Mouse (Mus musculus): ENCODE results near the gene Slc27a5.

Gene Slc27a5

DNA sequence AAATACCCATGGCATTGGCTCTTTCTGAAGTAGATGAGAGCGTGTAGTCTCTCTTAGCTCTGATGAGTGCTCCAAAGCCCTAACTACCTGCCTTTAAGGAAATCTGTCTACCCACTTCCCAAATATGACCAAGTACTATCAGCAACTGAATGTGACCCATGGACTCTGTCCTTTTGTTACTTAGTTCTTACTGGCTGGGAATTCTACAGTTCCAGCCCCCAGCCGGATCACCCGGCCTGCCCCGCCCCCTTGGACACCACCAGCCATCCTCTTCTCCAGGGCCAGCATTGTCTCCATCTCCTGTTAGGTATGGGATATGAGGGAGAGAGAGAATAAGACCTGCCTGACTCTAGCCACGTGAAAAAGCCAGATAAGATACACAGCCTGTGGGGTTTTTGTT, at the start of gene Slc27a5:
Gene Slc27a5, minus strand, starts transcription at position 140 of the 400 bp plus-strand sequence.
- no peak for DNase-seq

DNA sequence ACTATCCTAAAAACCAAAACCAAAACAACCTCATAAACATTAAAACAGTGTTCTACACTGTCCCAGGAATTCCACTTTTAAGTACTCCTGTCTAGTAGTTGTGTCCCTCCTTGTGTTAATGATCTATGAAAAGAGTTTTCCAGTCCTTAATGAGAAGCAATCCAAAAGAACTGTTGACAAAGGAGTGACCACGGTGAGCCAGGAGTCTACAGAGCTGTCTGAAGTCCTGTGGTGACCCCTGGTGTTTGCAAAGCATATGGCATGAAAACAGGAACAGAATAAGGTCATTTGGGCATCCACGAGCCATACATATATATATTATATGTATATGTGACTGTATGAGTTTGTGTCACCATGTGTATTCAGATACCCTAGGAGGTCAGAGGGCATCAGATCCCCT, 48.1 kb upstream of the Slc27a5 start:
- DNase-seq = peak; percentile 63

DNA sequence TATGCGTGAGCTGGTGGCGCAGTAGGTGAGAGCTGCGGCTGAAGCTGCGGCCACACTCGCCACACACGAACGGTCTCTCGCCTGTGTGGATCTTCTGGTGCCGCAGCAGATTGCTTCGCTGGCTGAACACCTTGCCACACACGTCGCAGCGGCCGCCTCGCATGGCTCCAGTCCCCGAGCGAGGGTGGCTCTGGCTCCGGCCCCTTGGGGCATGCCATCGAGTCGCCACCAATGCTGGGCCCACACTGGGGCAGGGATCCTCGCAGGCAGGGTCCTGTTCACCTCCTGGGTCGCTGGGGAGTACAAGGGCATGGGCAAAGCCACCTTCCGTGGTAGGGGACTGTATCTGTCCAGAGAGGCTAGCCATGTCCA, 46.2 kb upstream of the Slc27a5 start:
- DNase-seq = no peak

DNA sequence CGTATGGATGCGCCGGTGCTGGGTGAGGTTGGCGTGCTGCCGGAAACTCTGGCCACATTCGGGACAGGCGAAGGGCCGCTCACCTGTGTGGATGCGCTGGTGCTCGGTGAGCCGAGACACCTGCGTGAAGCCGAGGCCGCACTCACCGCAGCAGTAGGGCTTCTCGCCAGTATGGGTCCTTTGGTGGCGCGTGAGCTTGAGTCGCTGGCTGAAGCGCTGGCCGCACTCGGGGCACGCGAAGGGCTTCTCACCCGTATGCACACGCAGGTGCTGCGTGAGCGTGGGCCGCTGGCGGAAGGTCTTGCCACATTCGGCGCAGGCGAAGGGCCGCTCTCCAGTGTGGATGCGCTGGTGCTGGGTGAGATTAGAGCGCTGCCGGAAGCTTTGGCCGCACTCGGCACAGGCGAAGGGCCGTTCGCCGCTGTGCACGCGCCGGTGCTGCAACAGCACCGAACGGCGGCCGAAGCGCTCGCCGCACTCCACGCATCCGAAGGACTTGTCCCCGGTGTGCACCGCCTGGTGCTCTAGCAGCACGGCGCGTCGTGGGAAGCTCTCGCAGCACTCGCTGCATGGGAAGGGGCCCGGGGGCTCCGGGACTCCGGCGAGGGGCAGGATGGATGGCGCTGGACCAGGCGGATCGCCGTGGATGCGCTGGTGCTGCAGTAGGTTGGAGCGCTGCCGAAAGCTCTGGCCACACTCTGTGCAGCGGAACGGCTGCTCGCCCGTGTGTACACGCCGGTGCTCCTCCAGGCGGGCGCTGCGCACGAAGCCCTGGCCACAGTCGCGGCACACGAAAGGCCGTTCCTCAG, 45.7 kb upstream of the Slc27a5 start:
- peak; percentile 9 for DNase-seq

DNA sequence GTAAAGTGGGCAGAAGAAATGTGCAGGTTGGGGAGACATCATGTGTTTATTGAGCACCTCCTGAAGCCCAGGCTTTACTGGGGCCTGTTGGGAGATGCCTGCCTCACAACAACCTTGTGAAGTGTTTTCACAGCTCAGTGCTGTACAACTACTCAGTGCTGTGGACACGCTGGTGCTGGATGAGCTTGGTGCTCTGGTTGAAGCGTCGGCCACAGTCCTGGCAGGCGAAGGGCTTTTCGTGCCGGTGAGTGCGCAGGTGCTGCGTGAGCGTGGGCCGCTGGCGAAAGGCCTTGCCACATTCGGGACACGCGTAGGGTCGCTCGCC, 45.1 kb upstream of the Slc27a5 start:
- DNase-seq = no peak

DNA sequence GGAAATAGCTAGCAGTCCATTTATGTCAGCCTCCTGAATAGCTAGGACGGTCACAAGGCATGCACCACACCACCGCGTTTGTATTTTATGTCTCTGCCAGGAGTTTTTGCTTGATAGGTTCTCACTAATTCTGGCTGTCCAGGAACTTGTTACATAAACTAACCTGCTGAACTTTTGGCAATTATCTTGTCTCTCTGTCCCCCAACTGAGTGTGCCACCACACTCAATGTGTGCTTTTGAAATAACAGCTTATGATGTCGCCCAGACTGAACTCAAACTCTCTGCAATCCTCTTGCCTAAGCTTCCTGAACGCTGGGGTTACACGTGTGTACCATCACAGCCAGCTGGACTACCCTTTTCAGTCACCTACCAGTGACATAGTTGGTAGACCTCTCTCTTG, 44.5 kb upstream of the Slc27a5 start:
- no peak for DNase-seq

DNA sequence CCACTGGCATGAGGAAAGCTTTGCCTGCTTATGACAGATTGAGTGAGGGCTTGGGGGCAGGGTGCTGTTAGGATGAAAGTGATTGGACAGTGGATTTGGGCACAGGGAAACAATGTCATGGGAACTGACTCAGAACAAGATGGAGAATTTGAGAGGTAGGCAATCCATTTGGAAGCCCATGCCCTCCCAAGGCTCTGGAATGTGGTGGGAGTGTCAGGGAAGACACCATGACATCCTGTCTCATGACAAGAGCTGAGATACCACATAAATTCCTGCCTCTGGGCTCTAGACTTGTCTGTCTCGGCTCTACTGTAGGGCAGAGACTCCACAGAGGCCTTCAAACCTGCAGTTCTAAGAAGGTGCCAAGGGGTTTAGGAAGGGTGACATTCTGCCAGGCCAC, 43.3 kb upstream of the Slc27a5 start:
- DNase-seq = no peak

DNA sequence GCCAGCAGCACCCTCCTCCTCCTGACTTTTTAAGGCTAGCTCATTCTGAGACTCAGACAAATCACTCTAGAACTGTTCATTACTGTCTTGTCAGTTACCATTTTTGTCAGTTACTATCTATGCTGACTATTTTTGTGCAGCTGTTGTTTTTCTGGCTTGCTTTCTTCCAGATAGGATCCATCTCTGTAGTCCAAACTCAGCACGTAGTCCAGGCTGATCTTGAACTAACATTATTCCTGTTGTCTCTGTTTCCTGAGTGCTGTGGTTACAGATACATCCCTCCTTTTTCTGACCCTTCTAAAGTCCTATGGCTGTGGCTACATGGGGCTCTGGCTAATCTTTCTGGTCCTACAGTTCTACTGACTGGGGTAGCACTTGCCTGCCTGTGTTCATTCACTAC, 41.2 kb upstream of the Slc27a5 start:
- no peak for DNase-seq

DNA sequence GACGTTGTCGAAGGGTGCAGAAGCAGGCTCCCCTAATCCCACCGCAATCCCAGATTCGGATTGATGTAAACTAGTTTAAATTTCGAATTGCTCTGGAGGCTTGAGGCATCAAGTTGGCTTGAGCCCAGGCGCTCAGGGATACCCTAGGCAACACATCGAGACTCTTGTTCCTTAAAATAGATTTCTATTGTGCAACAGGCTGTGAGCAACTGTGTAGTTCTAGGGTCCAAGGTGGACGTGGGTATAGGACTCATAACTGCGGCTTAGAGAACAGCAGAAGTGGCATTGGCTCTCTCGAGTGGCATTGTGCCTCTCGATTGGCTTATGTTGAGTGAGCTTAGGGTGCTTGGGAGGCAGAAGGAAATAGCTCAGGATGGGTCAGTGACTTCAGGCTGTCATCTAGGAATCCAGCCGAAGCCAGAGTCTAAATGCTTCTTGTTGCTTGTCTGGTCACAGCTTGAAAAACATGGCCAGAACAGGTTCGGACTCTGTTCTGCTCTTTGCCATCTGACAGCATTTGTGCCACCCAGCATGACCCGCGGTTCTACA, 40.7 kb upstream of the Slc27a5 start:
- DNase-seq = peak; percentile 66

DNA sequence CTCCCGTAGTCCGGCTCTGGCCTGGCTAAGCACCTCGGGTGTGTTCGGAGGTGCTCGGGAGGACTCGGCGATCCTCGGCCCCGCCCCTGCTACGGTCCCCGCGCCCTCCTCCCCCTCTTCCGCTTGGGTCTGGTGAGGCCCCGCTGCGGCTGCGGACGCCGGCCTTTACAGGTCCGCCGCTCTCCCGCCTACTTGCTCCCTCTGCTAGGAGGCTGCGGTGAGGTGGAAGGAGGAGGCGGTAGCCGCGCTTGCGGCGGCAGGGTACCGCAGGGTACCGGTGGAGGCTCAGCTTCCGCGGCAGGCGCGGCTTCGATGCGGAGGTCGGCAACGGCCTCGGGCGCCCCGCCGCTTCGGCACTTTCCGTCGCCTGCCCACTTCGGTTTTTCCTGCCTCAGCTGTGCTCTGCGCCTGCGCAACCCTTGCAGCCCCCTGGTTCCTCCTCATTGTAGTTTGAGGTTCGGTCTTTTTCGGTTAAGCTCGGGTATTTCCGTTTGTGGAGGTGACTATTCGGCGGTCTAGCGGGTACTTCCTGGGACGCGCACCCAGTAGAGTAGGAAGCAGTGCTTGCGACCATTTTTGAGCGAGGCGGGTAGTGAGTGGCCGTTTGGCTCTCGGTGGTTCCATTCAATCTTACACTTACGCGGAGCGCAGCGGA, 40.0 kb upstream of the Slc27a5 start, which contains the start of gene Ube2m:
Gene Ube2m, minus strand, starts transcription at position 375 of the 655 bp plus-strand sequence.
- peak; percentile 97 for DNase-seq

DNA sequence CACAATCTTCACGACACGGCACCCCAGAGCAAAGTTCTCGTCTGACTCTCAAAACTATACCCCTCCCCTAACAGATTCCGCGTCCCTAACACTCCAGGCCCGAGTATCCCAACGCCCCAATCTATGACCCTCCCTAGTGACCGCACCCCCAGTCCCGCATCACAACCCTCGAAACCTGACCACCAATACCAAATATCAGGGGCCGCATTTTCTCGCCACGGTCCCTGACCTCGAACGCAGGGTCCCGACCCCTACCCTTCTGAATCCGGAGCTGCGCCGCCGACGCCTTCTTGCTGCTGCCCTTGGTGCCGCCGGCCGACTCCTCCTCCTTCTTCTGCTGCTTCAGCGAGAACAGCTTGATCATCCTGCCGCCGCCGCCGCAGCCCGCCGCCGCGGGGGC, 39.4 kb upstream of the Slc27a5 start:
- no peak for DNase-seq

DNA sequence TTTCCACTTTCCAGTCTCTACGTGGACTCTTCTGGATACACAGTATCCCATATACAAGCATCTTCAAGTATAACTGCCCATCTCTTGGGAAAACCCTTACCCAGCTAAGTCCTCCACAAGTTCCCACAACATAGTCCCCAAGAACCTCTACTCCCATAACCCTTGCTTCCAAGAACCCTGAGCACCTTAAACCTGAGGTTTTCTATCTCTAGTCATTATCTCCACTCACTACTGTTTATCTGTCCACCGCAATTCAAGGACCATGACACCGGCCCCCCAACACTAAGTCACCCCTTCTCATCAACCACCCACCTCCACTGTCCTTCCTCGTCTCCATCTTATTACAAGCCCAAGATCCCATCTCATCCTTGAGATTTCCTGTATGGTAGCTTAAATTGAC, 38.8 kb upstream of the Slc27a5 start:
- DNase-seq = no peak

DNA sequence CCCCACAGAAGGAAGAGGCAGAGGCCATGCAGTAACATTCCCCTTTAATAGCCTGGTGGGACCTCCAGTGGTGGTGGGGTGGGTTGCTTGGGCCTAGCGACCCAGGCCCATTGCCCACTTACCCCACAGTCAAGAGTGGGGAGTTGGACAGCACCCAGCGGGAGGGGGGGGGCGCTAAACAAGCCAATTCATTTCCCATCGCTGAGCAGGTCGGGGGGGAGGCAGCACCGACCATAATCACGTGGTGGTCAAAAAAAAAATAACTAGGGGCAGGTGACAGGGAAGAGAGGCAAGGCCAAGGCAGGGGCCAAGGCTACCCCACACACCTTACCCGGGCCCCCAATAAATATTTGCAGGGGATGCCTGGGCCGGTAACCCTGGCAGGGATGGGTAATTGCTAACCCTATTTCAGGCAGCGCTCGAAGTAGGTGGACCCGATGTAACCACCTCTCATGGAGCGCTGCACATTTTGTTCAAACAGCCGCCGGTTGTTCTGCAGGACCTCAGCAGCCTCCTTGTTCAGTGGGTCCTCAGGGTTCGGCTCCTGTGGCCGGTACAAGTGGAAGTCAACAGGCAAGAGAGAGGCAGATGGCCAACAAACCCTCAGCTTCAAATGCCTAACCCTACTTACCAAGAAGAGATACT, 37.3 kb upstream of the Slc27a5 start:
- no peak for DNase-seq

DNA sequence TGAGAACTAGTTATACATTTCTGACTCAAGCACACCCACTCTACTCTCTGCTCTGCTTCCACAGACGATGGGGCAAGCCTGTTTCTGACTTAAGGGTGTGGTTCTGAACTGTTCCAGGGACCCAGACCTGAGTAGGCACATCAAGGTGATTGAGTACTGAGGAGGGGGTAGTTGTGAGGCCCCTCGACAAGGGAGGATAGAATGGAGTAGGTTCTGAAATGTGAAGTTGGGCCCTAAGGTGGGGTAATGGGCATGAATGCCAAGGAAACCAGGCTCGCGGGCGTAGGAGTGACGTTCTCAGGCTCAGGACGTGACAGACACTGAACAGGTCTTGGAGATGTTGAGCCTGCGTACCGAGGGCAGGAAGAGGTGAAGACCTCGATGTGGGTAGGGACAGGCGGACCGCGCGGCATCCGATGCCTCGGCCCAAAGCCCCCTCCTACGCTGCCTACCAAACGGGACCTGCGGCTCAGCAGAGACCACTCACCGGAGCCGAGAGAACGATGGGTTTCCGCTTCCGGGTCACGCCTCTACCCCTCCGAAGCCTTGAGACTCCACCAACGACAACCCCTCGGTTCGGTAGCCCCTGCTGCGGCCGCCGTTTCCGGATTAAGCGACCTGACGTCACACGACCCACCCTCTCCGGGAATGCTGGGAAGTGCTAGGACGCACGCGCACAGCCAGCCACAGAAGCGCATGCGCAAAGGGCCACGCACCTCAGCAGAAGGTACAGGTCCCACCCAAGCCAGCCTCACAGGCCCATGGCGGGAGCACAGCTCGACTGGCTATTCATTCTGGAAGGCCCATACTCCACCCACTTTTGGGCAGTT, 36.4 kb upstream of the Slc27a5 start, which contains the start of gene Chmp2a:
Gene Chmp2a, minus strand, starts transcription at position 660 of the 830 bp plus-strand sequence.
- peak; percentile 97 for DNase-seq

DNA sequence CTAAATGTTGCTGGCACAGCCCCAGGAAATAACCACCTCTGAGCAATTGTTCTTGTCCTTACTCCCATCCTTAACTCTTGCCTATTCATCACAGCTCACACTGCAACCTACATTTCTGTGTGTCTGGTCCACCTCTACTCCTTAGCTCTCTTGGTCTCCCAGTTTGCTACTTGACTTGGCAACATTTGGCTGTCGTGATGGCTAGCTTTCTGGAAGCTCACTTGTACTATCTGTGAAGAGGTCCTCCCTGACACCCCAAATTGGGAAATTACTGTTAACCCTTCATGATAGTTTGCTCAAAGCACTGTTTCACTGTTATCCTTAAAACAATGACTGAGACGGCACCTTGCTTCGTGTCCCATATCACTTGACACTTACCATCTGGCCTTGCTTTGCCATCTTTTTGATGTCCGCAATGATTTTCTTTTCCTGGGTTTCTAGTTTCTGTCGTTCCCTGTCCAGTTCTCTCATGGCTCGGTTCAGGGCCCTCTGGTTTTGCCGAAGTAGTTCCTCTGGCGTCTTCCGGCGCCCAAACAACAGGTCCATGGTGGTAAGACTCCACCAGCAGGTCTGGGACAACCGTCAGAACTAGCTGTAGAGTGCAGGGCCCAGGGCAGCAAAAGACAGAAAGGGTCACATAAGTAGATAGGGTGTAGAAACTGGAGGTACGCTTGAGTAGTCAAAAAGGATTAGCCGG, 35.6 kb upstream of the Slc27a5 start:
- no peak for DNase-seq

DNA sequence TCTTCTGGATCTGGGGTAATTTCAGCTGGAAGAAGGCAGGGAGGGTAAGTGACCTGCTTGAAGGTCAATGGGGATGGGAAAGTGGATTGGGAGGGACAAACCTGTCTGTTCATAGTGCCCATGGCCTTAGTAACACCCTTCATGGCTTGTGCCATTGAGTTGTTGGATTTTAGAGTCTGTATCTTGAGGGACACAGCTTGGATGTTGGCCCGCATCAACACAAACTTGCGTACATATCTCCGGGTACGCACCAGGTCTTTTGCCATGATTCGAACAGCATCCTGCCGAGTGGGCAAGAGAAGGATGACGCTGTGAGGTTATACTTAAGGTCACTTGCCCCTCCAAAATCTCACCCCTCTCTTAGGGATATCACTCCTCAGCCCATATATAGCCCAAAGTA, 34.5 kb upstream of the Slc27a5 start:
- DNase-seq = no peak

DNA sequence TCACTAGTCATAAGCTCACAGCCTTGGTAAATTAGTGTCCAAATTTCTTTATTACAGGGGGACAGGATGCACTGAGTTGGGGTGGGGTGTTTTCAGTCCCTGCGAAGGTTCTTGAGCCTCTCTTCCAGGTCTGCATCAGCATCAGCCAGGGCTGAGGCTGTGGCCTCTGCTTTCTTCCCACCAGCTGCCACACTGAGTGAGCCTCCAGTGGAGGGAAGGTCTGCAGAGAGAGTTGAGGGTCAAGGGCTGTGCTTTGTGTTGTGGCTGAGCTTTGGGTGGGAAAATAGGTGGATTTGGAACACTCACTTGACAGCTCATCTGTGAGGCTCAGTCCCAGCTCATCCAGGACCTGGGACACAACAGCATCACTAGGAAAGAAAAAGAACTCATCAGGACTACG, 34.0 kb upstream of the Slc27a5 start:
- DNase-seq = no peak

DNA sequence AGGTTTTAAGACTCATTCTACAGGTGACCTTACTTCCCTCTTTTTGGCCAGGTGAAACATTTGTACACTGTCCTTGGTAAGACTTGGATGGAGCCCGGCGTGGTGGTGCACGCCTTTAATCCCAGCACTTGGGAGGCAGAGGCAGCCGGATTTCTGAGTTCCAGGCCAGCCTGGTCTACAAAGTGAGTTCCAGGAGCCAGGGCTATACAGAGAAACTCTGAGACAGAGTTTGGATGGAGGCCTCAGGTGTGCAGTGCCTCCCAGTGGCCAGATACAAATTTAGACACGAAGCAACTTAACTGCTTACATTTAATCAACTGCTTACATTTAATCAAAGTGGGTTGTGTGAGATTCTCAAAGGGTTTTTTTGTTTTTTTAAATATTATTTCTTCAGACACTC, 33.1 kb upstream of the Slc27a5 start:
- no peak for DNase-seq

DNA sequence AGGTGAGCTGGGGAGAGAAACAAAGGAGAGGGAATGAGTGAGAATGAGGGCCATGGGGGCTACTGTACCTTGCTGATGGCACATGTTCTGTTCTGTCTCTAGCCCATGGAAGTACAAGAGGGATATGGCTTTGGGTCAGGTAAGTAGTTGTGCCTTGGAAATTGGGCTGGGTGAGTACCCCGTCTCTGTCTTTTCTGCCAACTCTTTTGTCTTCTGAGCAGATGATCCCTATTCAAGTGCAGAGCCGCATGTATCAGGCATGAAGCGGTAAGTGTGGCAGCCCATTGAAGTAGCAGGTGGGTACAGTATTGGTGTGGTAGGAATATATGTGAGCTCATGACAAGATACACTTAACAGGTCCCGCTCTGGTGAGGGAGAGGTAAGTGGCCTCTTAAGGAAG, 31.0 kb upstream of the Slc27a5 start:
- DNase-seq = no peak

DNA sequence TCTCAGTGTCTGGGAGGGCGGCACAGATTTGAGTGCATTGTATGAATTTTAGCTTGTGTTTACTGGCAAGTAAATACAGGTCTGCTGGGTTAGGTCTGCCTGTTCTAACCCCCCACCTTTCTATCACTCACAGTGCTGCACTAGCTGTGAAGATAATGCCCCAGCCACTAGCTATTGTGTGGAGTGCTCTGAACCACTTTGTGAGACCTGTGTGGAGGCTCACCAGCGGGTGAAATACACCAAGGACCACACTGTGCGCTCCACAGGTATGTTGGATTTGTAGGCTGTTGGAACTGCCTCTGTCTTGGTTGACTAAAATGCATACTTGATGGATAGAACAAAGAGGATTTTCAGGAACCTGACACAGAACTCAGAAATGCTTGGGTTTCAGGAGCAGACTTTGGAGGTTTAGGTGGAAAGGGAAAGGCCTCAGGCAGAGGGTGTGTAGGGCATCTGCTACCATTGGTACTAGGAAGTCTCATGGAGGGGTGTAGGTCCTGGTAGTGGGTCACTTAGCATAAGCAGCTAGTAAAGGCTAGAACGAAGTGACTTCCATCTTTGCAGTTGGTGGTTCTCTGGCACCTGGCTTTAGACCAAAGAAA, 27.6 kb upstream of the Slc27a5 start:
- DNase-seq = no peak

DNA sequence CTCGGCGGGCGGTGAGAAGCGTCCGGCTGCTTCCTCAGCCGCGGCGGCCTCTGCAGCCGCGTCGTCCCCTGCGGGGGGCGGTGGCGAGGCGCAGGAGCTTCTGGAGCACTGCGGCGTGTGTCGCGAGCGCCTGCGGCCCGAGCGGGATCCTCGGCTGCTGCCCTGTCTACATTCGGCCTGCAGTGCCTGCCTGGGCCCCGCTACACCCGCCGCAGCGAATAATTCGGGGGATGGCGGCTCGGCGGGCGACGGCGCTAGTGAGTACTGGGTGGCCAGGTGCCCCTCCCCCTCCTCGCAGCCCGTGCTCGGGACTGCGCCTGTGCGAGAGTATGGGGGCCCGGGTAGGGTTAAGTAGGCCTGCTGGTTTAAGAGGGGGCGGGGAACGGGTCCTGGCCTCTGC, 26.8 kb upstream of the Slc27a5 start:
- DNase-seq = peak; percentile 64

Measured in kidney, adult 11 months (tissue).